Mouse (Mus musculus) neural tube, embryonic 11.5 days (tissue): ENCODE results near the gene Ndufa7. TPM values are rescaled to one million over a fixed set of nuclear protein-coding genes. Genes with fewer than 3 reads are reported as not detected.
A peak's percentile ranks its signal among the peaks of the same experiment; 100 is the strongest.

Source experiments
- ATAC-seq: fragments of 200-750 bp; cut with Nextera tagmentation; 2 replicates; pipeline ENCODE4 v1.8.0; 2017; ENCODE audit warnings: moderate number of reproducible peaks, mild to moderate bottlenecking, moderate TSS enrichment, moderate library complexity; ENCODE audit not compliant: insufficient read depth, low FRiP score, low TSS enrichment
- DNase-seq: peaks from one replicate; pipeline ENCODE4 v3.0.0-alpha.2; 2015; ENCODE audit warnings: low spot score
- H3K27ac ChIP-seq: fragments of 300-500 bp; sonication (generic); 2 replicates; pipeline ENCODE4 v1.5.1; 2014; ENCODE audit warnings: low read depth, mild to moderate bottlenecking, low read length
- H3K27me3 ChIP-seq: fragments of 300-500 bp; sonication (generic); 2 replicates; pipeline ENCODE4 v1.6.1; 2014; ENCODE audit warnings: mild to moderate bottlenecking, low read length, mixed read lengths; ENCODE audit not compliant: control insufficient read depth, insufficient read depth
- H3K36me3 ChIP-seq: fragments of 300-500 bp; sonication (generic); 2 replicates; pipeline ENCODE4 v1.6.1; 2014; ENCODE audit warnings: mild to moderate bottlenecking, low read length, moderate library complexity, mixed read lengths; ENCODE audit not compliant: control insufficient read depth, insufficient read depth
- H3K4me1 ChIP-seq: fragments of 300-500 bp; sonication (generic); 2 replicates; pipeline ENCODE4 v1.6.1; 2014; ENCODE audit warnings: low read length, mixed read lengths; ENCODE audit not compliant: control insufficient read depth, insufficient read depth
- H3K4me2 ChIP-seq: fragments of 300-500 bp; sonication (generic); 2 replicates; pipeline ENCODE4 v1.6.1; 2014; ENCODE audit warnings: low read depth, mild to moderate bottlenecking, moderate library complexity
- H3K4me3 ChIP-seq: fragments of 300-500 bp; sonication (generic); 2 replicates; pipeline ENCODE4 v1.5.1; 2014; ENCODE audit warnings: low read depth, low read length
- H3K9ac ChIP-seq: fragments of 300-500 bp; sonication (generic); 2 replicates; pipeline ENCODE4 v1.6.1; 2014; ENCODE audit warnings: mild to moderate bottlenecking, low read length
- H3K9me3 ChIP-seq: fragments of 300-500 bp; sonication (generic); 2 replicates; pipeline ENCODE4 v1.6.1; 2016; ENCODE audit warnings: low read length; ENCODE audit not compliant: control insufficient read depth
- WGBS: fragments of 180-500 bp; shearing (Covaris S2); extraction: QIAGEN DNeasy Blood & Tissue Kit; methylation state at CpG from one replicate; pipeline ENCODE4 v1.1.7; 2014; 5-methylcytosine and 5-hydroxymethylcytosine counted together
- polyA plus RNA-seq: library from polyadenylated mRNA; unstranded; fragments of >200 nt; fragmentation: Nextera tagmentation; extraction: Ambion mirVana; gene quantifications from 2 replicates; pipeline ENCODE4 v1.2.1, GENCODE M21; 2014

Gene Ndufa7
- polyA plus RNA-seq, 1 experiment from 2014 or later: 432 TPM

DNA sequence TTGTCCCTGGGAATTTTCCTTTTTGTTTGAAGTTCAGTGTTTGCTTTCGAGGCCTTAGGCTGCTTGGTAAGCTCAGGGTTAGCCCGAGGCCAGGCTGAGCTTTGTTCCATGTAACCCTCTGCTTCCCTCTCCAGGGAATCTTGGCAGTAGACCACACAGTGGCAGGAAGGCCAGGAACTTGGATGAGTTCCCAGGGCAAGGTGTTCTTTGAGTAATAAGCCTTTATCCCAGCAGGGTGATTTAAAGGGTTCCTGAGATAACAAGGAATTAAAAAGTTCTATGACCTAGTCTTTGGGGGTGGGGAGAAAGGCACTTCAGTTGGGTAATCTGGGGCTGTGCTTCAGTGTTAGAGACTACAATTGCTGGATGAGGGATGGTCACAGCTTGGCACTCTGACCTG is 4.5 kb downstream of the Ndufa7 start:
- H3K9me3 ChIP-seq: no peaks in the 10 kb centered on the region
- H3K9ac ChIP-seq: no peak overlapping the region
- H3K4me2 ChIP-seq: no peak overlapping the region
- no peak for ATAC-seq
- H3K27me3 ChIP-seq: no peaks in the 10 kb centered on the region
- peaks cover 13% of the 10 kb centered on the region for H3K36me3 ChIP-seq
- WGBS: 80% methylated on average over 2 of the region's 2 CpGs
- H3K4me3 ChIP-seq: no peak overlapping the region
- no peak for DNase-seq
- peaks cover 3% of the 10 kb centered on the region; the same call in 1 of the 2 replicates for H3K4me1 ChIP-seq
- no peak overlapping the region for H3K27ac ChIP-seq

DNA sequence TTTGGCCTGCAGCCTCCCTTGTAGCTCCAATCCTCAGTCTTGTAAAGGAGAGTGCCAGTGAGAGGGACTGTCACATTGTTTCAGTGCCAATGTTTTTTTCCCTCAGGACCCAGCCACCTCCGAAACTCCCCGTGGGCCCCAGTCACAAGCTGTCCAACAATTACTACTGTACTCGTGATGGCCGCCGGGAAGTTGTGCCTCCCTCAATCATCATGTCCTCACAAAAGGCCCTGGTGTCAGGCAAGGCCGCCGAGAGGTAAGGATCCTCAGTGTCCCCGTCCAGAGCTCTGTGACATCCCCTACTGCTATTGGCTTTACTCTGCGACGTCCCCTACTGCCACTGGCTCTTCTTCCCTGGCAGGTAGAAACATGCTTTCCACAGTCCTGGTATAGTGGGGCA is 5.2 kb downstream of the Ndufa7 start:
- ATAC-seq: no peak
- Histone ChIP-seq H3K4me1 (peaks cover 3% of the 10 kb centered on the region; the same call in 1 of the 2 replicates), H3K9ac (no peak overlapping the region), H3K9me3 (no peaks in the 10 kb centered on the region), H3K36me3 (peaks cover 13% of the 10 kb centered on the region), H3K4me3 (no peak overlapping the region), H3K4me2 (no peak overlapping the region), H3K27ac (no peak overlapping the region), H3K27me3 (no peaks in the 10 kb centered on the region)
- 93% methylated on average over 10 of the region's 10 CpGs for WGBS
- DNase-seq: no peak

DNA sequence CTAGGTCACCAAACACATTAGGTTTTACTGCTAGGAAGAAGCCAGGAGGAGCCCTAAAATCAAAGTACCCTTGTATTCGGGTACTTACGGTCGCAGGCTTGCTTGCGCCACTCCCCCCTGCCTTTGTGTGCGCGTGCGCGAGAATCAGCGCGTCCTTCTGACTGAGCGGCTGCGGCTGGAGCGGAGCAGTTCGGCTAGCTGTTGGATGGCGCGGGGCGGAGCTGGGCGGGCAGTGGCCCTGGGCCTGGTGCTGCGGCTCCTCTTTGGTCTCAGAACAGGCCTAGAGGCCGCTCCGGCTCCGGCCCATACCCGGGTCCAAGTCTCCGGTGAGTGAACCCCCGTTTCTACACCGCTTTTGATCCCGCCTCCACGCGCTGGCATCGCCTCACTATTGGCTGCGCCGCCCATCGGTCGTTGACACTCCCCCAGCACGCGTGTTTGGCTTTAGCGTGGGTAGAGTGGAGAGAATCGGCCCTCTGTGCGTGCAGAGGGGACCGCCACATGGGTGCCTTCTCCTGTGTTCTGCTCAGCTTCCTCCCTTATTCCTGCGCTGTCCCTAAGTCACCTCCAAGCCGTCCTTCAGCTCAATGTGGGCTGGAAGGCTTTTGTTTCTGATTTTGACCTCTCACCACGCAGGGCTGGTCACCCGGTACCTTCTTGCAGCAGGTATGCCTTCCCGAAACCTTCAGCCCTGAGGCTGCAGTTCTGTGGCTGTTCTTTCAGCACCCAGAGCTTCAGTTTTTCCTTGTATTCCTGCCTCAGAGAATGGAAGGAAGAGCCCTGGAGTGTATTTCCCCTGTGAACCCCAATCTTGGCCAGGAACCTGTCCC is 18.8 kb downstream of the Ndufa7 start, which contains the start of gene Cd320:
Gene Cd320, plus strand, starts transcription at position 126 of the 830 bp plus-strand sequence.
- Histone ChIP-seq H3K4me1 (peaks cover 6% of the 10 kb centered on the region), H3K9me3 (no peaks in the 10 kb centered on the region), H3K4me2 (peak within 1 kb of the TSS; percentile 86), H3K27me3 (no peaks in the 10 kb centered on the region), H3K27ac (peak within 1 kb of the TSS; percentile 27; the same call in 1 of the 2 replicates), H3K9ac (peak within 1 kb of the TSS; percentile 72), H3K36me3 (peaks cover 3% of the 10 kb centered on the region; the same call in 1 of the 2 replicates), H3K4me3 (peak within 1 kb of the TSS; percentile 89)
- DNase-seq (peak; percentile 91), ATAC-seq (peak; percentile 90)
- WGBS: under 1% methylated on average over 45 of the region's 45 CpGs

DNA sequence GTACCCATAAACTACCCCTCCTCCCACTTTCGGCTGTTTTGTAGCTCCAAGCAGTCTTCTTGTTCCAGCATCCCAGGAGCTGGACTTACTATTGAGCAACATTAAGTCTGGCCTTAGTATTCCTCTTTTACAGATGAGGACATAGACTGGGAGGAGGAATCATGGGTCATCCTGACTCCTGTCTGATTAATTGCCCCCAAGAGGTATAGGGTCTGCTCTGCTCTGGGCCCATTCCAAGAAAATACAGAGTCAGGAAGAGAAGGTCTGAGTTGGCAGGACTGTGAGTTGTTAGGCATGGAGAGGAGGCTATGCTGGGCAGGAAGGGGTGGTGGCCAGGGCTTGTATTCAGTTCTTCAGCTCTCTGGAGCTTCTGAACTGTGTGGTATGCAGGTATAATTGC is 19.8 kb downstream of the Ndufa7 start:
- WGBS: 50% methylated on average over 1 of the region's 1 CpGs
- peak overlapping the region; percentile 89; the same call in 1 of the 2 replicates for H3K4me3 ChIP-seq
- no peaks in the 10 kb centered on the region for H3K27me3 ChIP-seq
- peaks cover 6% of the 10 kb centered on the region for H3K4me1 ChIP-seq
- no peaks in the 10 kb centered on the region for H3K9me3 ChIP-seq
- no peak overlapping the region for H3K9ac ChIP-seq
- no peak overlapping the region for H3K27ac ChIP-seq
- DNase-seq: no peak
- peak overlapping the region; percentile 86 for H3K4me2 ChIP-seq
- ATAC-seq: no peak
- no peaks in the 10 kb centered on the region; the same call in 1 of the 2 replicates for H3K36me3 ChIP-seq

DNA sequence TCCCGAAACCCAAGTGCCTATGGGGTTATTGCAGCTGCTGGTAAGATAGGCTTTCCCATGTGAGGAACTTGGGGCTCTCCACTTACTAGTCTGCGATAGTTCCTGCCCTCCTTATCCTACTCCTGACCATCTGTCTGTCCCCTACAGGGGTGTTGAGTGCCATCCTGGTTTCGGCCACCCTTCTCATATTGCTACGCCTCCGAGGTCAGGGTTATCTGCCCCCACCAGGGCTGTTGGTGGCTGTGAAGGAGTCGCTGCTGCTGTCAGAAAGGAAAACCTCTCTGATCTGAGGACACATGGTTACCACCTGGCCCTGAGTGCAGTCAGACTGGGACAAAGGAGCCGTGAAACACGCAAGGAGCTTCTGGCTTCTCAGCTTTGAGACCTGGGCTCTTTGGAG is 23.8 kb downstream of the Ndufa7 start:
- 72% methylated on average over 8 of the region's 8 CpGs for WGBS
- peaks cover 6% of the 10 kb centered on the region for H3K4me1 ChIP-seq
- H3K9ac ChIP-seq: no peak overlapping the region
- no peak overlapping the region for H3K4me2 ChIP-seq
- DNase-seq (no peak), ATAC-seq (no peak)
- H3K9me3 ChIP-seq: no peaks in the 10 kb centered on the region
- no peak overlapping the region for H3K4me3 ChIP-seq
- no peaks in the 10 kb centered on the region for H3K27me3 ChIP-seq
- H3K36me3 ChIP-seq: no peaks in the 10 kb centered on the region
- no peak overlapping the region for H3K27ac ChIP-seq

DNA sequence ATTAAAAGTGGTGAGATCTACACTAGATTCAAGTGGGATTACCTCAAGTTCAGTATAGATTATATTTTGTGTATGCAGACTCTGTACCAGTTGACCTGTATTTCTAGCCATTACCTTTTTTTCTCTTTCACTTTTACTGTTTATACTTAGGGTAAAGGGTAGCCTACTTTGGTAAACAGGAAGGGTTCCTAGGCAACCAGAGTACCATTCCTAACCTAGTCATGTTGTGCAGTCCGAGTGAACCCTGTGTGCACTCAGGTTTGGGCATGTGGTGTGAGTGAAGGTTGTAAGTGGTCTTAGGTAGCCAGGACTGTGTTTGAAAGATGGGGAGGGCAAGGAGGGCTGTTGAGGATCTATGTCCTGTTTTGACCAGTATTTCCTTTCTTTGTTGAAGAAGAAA is 27.0 kb downstream of the Ndufa7 start:
- Histone ChIP-seq H3K4me3 (no peak overlapping the region), H3K9me3 (no peaks in the 10 kb centered on the region), H3K27ac (no peak overlapping the region), H3K36me3 (no peaks in the 10 kb centered on the region), H3K9ac (no peak overlapping the region), H3K4me2 (no peak overlapping the region), H3K27me3 (no peaks in the 10 kb centered on the region), H3K4me1 (no peaks in the 10 kb centered on the region)
- 71% methylated on average over 1 of the region's 1 CpGs for WGBS
- DNase-seq (no peak), ATAC-seq (no peak)

DNA sequence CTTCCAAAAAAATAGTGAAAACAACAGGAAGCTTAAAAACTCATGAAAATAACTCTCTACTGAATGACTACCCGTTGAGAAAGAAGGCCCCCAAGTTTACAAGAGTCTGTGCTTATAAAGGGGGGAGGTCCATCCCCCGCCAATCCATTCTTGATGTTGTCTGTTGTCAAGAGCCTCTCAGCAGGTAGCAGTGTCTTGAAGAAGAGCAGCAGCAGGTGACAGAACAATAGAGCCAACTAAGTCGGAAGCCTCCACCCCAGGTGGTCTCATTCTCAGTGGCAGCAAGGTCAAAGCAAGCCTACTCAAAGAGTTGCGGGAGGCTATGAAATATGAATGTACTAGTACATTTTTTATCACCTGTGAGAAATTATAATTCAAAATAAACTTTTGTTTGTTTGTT is 33.4 kb downstream of the Ndufa7 start:
- Histone ChIP-seq H3K9ac (no peak overlapping the region), H3K36me3 (no peaks in the 10 kb centered on the region), H3K4me1 (no peaks in the 10 kb centered on the region), H3K27me3 (no peaks in the 10 kb centered on the region), H3K4me3 (no peak overlapping the region), H3K27ac (no peak overlapping the region), H3K4me2 (no peak overlapping the region), H3K9me3 (no peaks in the 10 kb centered on the region)
- ATAC-seq (no peak), DNase-seq (no peak)
- 65% methylated on average over 4 of the region's 4 CpGs for WGBS

DNA sequence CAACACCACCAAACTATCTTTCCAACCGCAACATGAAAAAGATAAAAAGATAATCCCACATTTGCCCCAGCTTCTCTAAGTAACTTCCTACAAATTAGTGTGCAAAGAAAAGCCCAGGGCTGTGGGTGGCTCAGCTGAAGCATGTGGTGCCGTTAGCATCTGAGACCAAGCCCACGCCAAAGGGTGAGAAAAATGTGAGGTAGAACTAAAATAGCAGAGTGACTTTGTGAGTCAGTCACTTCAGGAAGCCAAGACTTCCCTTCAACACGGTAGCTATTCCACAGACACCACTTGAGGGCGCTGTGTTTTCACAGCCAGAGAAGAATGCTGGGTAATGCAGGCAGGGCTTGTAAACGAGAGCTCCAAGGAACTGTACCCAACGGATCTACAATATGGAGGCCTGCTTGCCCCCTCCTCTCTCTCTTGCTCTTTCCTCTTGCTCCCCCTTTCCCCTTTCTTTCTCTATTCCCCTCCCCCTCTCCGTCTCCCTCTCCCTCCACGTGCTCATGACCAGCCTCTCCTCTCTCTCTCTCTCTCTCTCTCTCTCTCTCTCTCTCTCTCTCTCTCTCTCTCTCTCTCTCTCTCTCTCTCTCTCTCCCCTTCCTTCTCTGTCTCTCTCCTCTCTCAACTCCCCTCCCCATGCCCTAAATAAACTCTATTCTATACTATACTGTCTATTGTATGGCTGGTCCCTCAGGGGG is 41.1 kb downstream of the Ndufa7 start:
- H3K9ac ChIP-seq: no peak overlapping the region

More for the DNA sequence above, 41.1 kb downstream of the Ndufa7 start:
- DNase-seq (peak; percentile 39), ATAC-seq (no peak)
- Histone ChIP-seq H3K27ac (no peak overlapping the region), H3K36me3 (no peaks in the 10 kb centered on the region), H3K9me3 (no peaks in the 10 kb centered on the region), H3K4me1 (no peaks in the 10 kb centered on the region), H3K4me3 (no peak overlapping the region), H3K27me3 (no peaks in the 10 kb centered on the region), H3K4me2 (no peak overlapping the region)
- WGBS: 44% methylated on average over 9 of the region's 9 CpGs
